Mouse (Mus musculus) C2C12 (cell line): ENCODE results near the gene Ercc1.

ENCODE experiments used
- CEBPB ChIP-seq: IDR thresholded peaks from one replicate; pipeline ENCODE4 v1.6.1; 2011; ENCODE audit warnings: low read depth, mild to moderate bottlenecking, control low read depth, moderate library complexity
- CTCF ChIP-seq: IDR thresholded peaks from one replicate; pipeline ENCODE4 v1.5.1; 2011; ENCODE audit not compliant: control insufficient read depth, insufficient read depth, insufficient read length
- FOSL1 ChIP-seq: IDR thresholded peaks from one replicate; pipeline ENCODE4 v1.8.0; 2011; ENCODE audit warnings: mild to moderate bottlenecking, low read length; ENCODE audit not compliant: poor library complexity, insufficient read depth, severe bottlenecking
- MAX ChIP-seq: IDR thresholded peaks from one replicate; pipeline ENCODE4 v1.6.1; 2011; ENCODE audit warnings: mild to moderate bottlenecking, control low read depth
- MYOD1 ChIP-seq: IDR thresholded peaks from one replicate; pipeline ENCODE4 v1.6.1; 2011; ENCODE audit warnings: low read depth; ENCODE audit not compliant: control insufficient read depth, insufficient read length
- MYOG ChIP-seq: IDR thresholded peaks from one replicate; pipeline ENCODE4 v1.6.1; 2011; ENCODE audit not compliant: control insufficient read depth, insufficient read length; ENCODE audit errors: extremely low read depth
- USF1 ChIP-seq: IDR thresholded peaks from one replicate; pipeline ENCODE4 v1.6.1; 2011; ENCODE audit warnings: low read depth, mild to moderate bottlenecking, control low read depth, moderate library complexity

GRCm38 (mm10) chr7:19344237-19344847, at the start of gene Ercc1:
- no peak for TF ChIP-seq CTCF
- no peak for TF ChIP-seq USF1
- no peak for TF ChIP-seq MYOG
- TF ChIP-seq MYOD1, result peak; percentile 82
- TF ChIP-seq FOSL1, result no peak
- no peak for TF ChIP-seq MAX
- no peak for TF ChIP-seq CEBPB
